Mouse (Mus musculus) hindbrain, postnatal 0 days (tissue): Measurements from ENCODE around the gene Ddah2. TPM values are rescaled to one million over a fixed set of nuclear protein-coding genes. Genes with fewer than 3 reads are reported as not detected.
"Not testable (repeated sequence)": the region's sequence is repeated elsewhere in the genome, so short reads cannot be mapped to it uniquely, and the experiment has no call there.

ENCODE experiments used
- ATAC-seq: fragments of 200-750 bp; cut with Nextera tagmentation; 2 replicates; pipeline ENCODE4 v1.8.0; 2017; ENCODE audit warnings: mild to moderate bottlenecking, moderate TSS enrichment, moderate library complexity
- DNase-seq: peaks from one replicate; pipeline ENCODE4 v3.0.0-alpha.2; 2015; ENCODE audit warnings: low spot score
- H3K27ac ChIP-seq: fragments of 300-500 bp; sonication (generic); 2 replicates; pipeline ENCODE4 v1.5.1; 2014; ENCODE audit warnings: mild to moderate bottlenecking
- H3K27me3 ChIP-seq: fragments of 300-500 bp; sonication (generic); 2 replicates; pipeline ENCODE4 v1.6.1; 2014; ENCODE audit warnings: low read length, mixed read lengths; ENCODE audit not compliant: insufficient read depth
- H3K36me3 ChIP-seq: fragments of 300-500 bp; sonication (generic); 2 replicates; pipeline ENCODE4 v1.6.1; 2014; ENCODE audit warnings: low read length, mixed read lengths; ENCODE audit not compliant: insufficient read depth
- H3K4me1 ChIP-seq: fragments of 300-500 bp; sonication (generic); 2 replicates; pipeline ENCODE4 v1.6.1; 2014; ENCODE audit warnings: antibody characterized with exemption, low read length, mixed read lengths; ENCODE audit not compliant: insufficient read depth
- H3K4me2 ChIP-seq: fragments of 300-500 bp; sonication (generic); 2 replicates; pipeline ENCODE4 v1.6.1; 2014; ENCODE audit warnings: low read depth, mild to moderate bottlenecking, low read length, moderate library complexity, mixed read lengths
- H3K4me3 ChIP-seq: fragments of 300-500 bp; sonication (generic); 2 replicates; pipeline ENCODE4 v1.5.1; 2014; ENCODE audit warnings: low read length
- H3K9ac ChIP-seq: fragments of 300-500 bp; sonication (generic); replicated peaks from 2 replicates; pipeline ENCODE4 v1.6.1; 2014; ENCODE audit warnings: mild to moderate bottlenecking, low read length, moderate library complexity, mixed read lengths
- H3K9me3 ChIP-seq: fragments of 300-500 bp; sonication (generic); 2 replicates; pipeline ENCODE4 v1.6.1; 2016; ENCODE audit warnings: low read length, mixed read lengths
- CTCF ChIP-seq: IDR thresholded peaks from 2 replicates; pipeline ENCODE4 v1.5.1; 2016; ENCODE audit warnings: antibody characterized with exemption, control low read depth, low read depth
- WGBS: fragments of 180-500 bp; shearing (Covaris S2); extraction: QIAGEN DNeasy Blood & Tissue Kit; methylation state at CpG from one replicate; pipeline ENCODE4 v1.1.7; 2014; 5-methylcytosine and 5-hydroxymethylcytosine counted together
- polyA plus RNA-seq: library from polyadenylated mRNA; unstranded; fragments of >200 nt; fragmentation: Nextera tagmentation; extraction: Ambion mirVana; gene quantifications from 2 replicates; pipeline ENCODE4 v1.2.1, GENCODE M21; 2015
- total RNA-seq: library from RNA; depleted of rRNA; stranded (reverse); fragments of >200 nt; gene quantifications from 2 replicates; pipeline ENCODE4 v1.2.3, GENCODE M21; 2014

Gene Ddah2
- total and polyA plus RNA-seq, 2 experiments from 2014 or later = 228 to 322 TPM

DNA sequence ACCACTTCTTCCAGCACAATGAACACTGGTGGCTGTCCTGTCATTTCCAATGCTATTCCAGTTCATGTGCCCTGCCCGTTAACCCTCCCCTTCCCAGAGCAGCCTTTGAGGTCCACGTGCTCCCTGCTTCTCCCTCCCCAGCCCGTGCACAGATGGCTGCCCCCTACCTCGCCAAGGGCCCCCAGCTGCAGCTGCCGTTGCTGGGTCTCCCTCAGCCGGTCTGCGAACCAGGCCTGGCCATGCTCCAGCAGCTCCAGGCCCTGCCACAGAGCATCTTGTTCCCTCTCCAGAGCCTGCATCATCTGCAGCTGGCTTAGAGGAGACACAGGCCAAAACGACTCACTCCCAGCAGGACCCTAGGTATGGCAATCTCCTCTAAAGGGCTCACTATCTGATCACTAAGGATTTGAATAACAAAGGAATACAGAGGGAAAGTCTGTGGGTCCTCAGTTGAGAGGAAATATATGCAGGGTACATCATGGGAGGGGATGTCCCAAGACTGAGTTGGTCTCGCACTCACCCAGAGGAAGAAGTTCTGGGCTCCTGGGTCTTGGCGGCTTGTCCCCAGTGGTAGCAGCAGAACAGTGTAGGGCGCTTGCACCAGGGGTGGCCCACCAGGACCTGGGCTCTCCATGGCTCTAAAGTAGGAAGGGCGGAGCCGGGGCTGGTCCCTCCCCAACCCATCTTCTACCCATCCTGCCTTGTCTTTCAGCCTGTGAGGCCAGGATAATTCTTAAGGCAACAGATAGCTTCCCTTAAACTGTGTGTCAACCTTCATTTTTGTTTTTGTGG lies 31.4 kb upstream of the Ddah2 start, which contains the start of gene Sapcd1:
Gene Sapcd1 (minus strand): TSS at position 740 of the 792 bp plus-strand sequence.
- DNase-seq (peak; percentile 83), ATAC-seq (peak; percentile 80)
- no peak within 1 kb of the TSS for H3K4me2 ChIP-seq
- H3K4me3 ChIP-seq = no peak within 1 kb of the TSS
- no peak within 1 kb of the TSS for H3K9ac ChIP-seq
- H3K9me3 ChIP-seq = no peaks in the 10 kb centered on the region
- TF ChIP-seq CTCF = no peak
- H3K36me3 ChIP-seq = no peaks in the 10 kb centered on the region
- WGBS = 26% methylated on average over 13 of the region's 13 CpGs
- no peaks in the 10 kb centered on the region for H3K27me3 ChIP-seq
- no peaks in the 10 kb centered on the region; the same call in 1 of the 2 replicates for H3K4me1 ChIP-seq
- H3K27ac ChIP-seq = peak within 1 kb of the TSS; percentile 57

GRCm38 (mm10) chr17:35028315-35028714 lies 30.5 kb upstream of the Ddah2 start:
- H3K4me2 ChIP-seq = no peak overlapping the region
- ATAC-seq = no peak
- no peaks in the 10 kb centered on the region for H3K9me3 ChIP-seq
- H3K4me1 ChIP-seq = no peaks in the 10 kb centered on the region; the same call in 1 of the 2 replicates
- no peaks in the 10 kb centered on the region for H3K36me3 ChIP-seq
- H3K27ac ChIP-seq = peak overlapping the region; percentile 0; the same call in 1 of the 2 replicates
- DNase-seq = peak; percentile 24
- 78% methylated on average over 2 of the region's 2 CpGs for WGBS
- H3K9ac ChIP-seq = no peak overlapping the region
- H3K4me3 ChIP-seq = no peak overlapping the region
- H3K27me3 ChIP-seq = no peaks in the 10 kb centered on the region
- TF ChIP-seq CTCF = no peak

- Histone ChIP-seq H3K9me3 (no peaks in the 10 kb centered on the region), H3K4me2 (peak overlapping the region; percentile 39), H3K4me3 (no peak overlapping the region), H3K36me3 (no peaks in the 10 kb centered on the region), H3K4me1 (no peaks in the 10 kb centered on the region; the same call in 1 of the 2 replicates), H3K27me3 (no peaks in the 10 kb centered on the region), H3K27ac (no peak overlapping the region), H3K9ac (no peak overlapping the region)
- DNase-seq = peak; percentile 67
- 26% methylated on average over 19 of the region's 19 CpGs for WGBS
- TF ChIP-seq CTCF = peak; percentile 70
- peak; percentile 45; the same call in 1 of the 2 replicates for ATAC-seq
These were observed 28.9 kb upstream of the Ddah2 start for GRCm38 (mm10) chr17:35029691-35030532.

GRCm38 (mm10) chr17:35031272-35031671 lies 27.6 kb upstream of the Ddah2 start:
- no peak overlapping the region for H3K4me2 ChIP-seq
- H3K9me3 ChIP-seq = no peaks in the 10 kb centered on the region
- no peak overlapping the region for H3K9ac ChIP-seq
- DNase-seq (no peak), ATAC-seq (no peak)
- no peaks in the 10 kb centered on the region; the same call in 1 of the 2 replicates for H3K4me1 ChIP-seq
- no peak overlapping the region for H3K4me3 ChIP-seq
- TF ChIP-seq CTCF = no peak
- no peaks in the 10 kb centered on the region for H3K36me3 ChIP-seq
- no peaks in the 10 kb centered on the region for H3K27me3 ChIP-seq
- WGBS = 82% methylated on average over 11 of the region's 11 CpGs
- no peak overlapping the region for H3K27ac ChIP-seq

DNA sequence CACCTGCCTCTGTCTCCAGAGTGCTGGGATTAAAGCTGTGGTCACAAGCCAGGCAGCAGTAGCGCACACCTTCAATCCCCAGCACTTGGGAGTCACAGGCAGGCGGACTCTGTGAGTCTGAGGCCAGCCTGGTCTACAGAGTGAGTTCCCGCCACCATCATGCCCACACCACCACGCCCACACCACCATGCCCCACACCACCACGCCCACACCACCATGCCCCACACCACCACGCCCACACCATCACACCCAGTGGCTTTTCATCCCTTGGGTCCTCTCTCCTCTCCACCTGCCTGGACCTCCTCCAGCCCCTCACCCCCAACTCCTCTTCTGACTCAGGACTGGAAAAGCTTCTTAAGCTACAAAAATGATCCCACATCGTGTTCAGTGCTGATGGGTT lies 27.0 kb upstream of the Ddah2 start:
- DNase-seq = no peak
- Histone ChIP-seq H3K27ac (no peak overlapping the region), H3K27me3 (no peaks in the 10 kb centered on the region), H3K9ac (no peak overlapping the region), H3K9me3 (no peaks in the 10 kb centered on the region), H3K36me3 (no peaks in the 10 kb centered on the region), H3K4me3 (no peak overlapping the region), H3K4me2 (no peak overlapping the region), H3K4me1 (no peaks in the 10 kb centered on the region; the same call in 1 of the 2 replicates)
- no peak for ATAC-seq
- WGBS = 92% methylated on average over 7 of the region's 7 CpGs
- no peak for TF ChIP-seq CTCF

DNA sequence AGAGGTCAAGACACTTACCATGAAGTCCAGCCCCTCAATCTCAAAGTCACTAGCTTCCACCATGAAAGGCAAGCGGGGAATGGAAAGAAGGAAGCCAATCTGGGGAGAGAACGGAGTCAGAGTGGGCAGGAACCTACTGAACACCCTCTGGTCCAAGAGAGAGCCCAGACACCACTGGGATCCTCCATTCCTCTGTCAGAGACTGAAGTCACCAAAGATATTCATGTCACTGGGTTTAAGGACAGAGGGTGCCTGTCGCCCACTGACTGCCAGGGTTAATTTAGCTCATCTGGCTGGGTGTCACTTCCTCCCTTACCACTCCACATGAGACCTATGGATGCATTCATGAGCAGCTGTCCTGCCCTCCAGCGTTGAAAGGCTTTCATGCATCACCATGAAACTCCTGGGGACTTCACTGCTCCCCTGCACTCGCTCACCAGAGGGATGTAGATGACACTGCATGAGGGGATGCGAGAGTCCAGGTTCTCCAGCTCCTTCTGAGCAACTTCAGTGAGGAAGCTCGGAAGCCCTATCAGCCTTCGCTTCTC lies 26.4 kb upstream of the Ddah2 start:
- no peak overlapping the region for H3K9ac ChIP-seq
- no peak for DNase-seq

DNA sequence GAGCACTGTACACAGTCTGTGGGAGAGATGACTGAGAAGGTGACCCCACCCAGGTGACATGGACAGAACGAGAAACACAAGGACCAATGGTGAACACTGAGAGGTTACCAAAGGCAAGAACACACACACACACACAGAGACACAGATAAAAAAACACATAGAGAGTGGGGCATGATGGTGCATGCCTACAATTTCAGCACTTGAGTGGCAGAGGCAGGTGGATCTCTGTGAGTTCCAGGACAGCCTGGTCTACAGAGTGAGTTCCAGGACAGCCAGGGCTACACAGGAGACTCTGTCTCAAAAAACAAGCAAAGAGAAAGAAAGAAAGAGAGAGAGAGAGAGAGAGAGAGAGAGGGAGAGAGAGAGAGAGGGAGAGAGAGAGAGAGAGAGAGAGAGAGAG lies 25.1 kb upstream of the Ddah2 start:
- ATAC-seq, H3K27me3 ChIP-seq, H3K4me1 ChIP-seq, DNase-seq, H3K4me3 ChIP-seq, H3K27ac ChIP-seq, H3K9ac ChIP-seq, H3K9me3 ChIP-seq, H3K36me3 ChIP-seq, H3K4me2 ChIP-seq: not testable (repeated sequence)
- 63% methylated on average over 1 of the region's 1 CpGs for WGBS

More for the DNA sequence above, 26.4 kb upstream of the Ddah2 start:
- no peaks in the 10 kb centered on the region for H3K27me3 ChIP-seq
- H3K4me3 ChIP-seq = no peak overlapping the region
- WGBS = 75% methylated on average over 8 of the region's 8 CpGs
- no peaks in the 10 kb centered on the region for H3K36me3 ChIP-seq
- H3K9me3 ChIP-seq = no peaks in the 10 kb centered on the region
- no peak overlapping the region for H3K4me2 ChIP-seq
- TF ChIP-seq CTCF = peak; percentile 7; the same call in 1 of the 2 replicates
- no peaks in the 10 kb centered on the region for H3K4me1 ChIP-seq
- ATAC-seq = no peak
- no peak overlapping the region for H3K27ac ChIP-seq
